Mouse (Mus musculus) fibroblast of lung, adult 2 months (primary cell): ENCODE data around the gene Atf2.
"Not testable (repeated sequence)": the region's sequence is repeated elsewhere in the genome, so short reads cannot be mapped to it uniquely, and the experiment has no call there.

Experiments used
- DNase-seq: peaks from one replicate; pipeline ENCODE4 v3.0.0-alpha.2; 2011; ENCODE audit warnings: low read depth

The Atf2 gene

DNA sequence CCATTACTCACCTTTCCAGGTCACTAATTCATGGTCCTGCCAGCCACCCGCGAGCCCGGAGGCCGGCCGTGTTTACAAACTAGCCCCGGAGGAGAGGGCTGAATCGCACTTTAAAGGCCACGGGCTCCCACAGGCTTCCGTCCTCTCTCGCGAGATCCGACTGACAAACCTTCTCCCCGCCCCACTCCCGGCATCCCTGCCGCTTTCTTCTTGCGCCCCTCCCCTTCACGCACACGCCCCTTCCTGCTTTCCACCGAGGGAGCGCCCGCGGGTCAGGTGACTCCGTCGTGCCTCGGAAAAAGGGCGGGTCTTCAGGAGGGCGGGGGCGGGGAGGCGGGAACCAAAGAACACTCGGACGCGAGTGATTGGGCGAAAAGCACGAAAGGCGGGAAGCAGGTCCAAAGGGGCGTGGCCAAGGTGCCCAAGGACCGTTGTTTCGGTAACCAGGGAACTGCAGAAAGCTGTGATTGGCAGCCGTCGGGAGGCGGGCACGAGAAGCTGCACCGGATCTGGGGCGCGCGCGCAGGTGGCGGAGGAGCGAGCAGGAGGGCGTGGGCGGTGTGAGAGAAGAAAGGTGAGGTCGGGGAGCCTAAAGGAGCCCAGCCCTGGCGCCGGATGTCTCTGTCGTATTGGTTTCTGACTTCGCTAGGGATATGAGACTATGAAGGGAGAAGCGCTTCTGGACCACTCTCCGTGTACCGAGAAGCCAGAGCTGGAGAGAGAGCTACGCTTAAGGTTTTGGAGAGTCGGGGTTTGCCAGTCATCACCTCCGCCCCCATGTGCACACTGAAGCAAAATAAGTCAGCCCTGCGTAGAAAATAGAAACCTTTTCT is at the start of gene Atf2:
Gene Atf2, minus strand, starts transcription at position 176 of the 833 bp plus-strand sequence.
- DNase-seq: peak; percentile 96

DNA sequence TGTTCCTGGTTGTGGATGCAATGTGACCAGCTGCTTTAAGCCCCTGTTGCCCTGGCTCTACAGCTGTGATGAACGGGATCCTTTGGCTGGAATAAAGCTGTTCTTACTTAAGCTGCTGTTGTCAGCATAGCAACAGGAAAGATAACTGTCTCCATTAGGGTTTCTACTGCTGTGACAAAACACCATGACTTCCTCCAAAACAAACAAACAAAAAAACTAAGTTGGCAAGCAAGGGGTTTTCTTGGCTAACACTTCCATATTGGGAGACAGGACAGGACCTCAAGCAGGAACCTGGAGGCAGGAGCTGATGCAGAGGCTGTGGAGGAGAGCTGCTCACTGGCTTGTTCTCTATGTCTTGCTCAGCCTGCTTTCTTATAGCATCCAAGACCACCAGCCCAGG is 48.8 kb upstream of the Atf2 start:
- DNase-seq: no peak

DNA sequence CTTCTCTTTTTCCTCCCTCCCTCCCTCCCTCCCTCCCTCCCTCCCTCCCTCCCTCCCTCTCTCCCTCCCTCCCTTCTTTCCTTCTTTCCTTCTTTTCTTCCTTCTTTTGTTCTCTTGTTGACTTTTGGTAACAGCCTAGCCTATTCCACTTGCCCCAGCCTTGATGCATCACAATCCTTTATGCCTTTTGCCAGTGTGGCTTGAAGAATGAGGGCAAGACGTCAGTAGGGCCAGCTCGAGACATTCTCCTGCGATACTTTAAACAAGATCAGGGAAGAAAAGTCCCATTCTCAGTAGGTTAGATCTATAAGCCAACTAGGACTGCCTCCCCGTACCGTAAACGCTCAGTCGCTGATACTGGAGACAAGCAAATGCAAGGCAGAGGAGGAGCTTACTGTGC is 48.0 kb upstream of the Atf2 start:
- no peak for DNase-seq

DNA sequence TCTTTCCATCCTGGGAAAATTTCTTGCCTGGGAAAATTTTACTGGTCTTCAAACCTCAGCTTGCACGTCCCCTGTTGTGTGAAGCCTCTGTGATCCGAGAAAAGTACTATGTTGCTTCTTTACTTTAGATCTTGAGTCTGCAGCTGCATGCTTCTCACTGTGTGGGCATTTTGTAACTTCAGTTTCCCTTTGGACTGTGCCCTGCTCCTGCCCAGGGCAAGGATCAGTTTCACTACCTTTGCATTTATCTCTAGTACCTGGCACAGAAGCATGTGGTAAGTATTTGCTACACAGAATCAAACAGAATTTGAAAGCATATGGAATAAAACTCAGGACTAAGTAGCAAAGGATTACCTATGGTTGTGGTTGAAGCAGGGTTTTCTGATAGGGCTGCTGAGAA is 46.5 kb upstream of the Atf2 start:
- no peak for DNase-seq

DNA sequence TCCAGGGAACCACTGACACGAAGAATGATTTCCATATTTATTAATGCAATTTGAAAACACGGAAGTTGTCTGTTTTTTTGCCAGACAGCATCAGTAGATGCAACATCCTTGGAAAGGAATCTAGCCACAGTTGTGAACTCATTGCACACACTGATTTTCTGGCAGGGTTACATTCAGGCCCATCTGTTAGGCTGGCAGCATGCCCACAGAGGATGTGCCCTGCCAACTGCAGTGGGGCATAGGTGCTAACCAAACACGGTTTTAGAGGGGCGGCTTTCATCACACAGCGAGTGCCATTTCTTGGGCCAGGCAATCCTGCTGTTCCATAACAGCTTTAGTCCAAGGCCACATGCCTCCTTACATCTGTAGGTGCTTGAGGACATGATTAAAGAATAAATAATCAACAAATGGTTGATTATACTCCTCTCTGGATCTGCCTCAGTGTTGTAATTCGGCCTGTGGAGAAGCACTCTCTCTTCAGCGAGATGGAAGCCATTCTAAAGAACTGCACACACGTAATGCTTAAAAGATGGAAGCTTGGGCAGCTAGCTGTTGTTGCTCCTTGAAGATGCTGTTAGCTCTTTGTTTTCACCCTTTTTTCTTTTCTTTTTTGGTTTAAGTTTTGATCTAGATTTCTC is 40.4 kb upstream of the Atf2 start:
- DNase-seq: no peak

DNA sequence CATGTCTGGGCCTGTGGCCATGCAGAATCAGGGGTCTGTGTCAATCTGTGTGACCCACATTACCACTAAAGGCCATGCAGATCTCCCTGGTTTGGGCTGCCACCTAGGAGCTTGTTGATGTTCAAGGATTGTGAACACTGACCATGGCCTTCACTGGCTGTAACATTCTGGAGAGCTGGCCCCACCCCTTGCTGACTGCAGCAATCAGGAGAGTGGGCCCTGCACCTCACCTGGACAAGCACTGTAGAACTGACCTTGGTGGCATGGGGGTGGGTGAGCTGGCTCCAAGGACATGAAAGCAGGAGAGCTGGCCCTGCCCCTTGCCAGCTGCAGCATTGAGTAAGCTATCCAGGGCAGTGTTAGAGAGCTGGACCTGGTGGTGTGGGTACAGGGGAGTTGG is 35.3 kb upstream of the Atf2 start:
- no peak for DNase-seq

DNA sequence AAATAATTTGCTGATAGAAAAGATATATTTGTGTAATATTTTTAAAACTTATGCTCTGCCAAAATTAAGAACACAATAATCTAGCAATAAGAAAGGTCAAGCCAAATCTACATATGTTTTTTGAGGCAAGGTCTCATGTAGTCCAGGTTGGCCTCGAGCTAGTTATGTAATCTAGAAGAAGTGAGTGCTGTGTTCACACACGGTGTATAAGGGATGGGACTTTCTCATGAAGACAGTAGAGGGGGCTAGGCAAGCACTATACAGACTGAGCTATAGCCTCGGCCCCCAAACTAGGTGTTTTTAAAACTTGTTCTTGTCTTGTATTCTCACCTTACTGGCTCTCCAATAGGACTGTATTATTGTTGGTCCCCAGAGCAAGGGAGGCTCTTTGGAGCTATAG is 33.1 kb upstream of the Atf2 start:
- no peak for DNase-seq

DNA sequence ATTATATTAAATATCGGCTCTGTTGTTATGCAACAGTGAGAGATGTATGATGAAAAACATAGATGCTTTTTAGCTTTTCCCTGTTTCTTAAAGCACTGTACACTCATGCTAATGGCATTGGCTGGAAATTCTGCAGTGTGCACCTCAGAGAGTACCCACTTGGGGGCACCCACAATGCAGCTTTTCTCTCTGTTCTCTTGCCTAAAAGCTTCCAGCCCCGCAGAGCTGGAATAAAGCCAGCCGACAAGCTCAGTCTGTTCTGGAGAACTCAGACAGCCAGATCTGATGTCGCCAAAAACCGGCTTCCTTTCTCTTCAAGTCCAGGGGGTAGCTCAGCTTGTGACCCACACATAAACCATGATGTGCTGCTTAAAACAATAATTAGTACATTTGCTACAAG is 32.6 kb upstream of the Atf2 start:
- peak; percentile 63 for DNase-seq

DNA sequence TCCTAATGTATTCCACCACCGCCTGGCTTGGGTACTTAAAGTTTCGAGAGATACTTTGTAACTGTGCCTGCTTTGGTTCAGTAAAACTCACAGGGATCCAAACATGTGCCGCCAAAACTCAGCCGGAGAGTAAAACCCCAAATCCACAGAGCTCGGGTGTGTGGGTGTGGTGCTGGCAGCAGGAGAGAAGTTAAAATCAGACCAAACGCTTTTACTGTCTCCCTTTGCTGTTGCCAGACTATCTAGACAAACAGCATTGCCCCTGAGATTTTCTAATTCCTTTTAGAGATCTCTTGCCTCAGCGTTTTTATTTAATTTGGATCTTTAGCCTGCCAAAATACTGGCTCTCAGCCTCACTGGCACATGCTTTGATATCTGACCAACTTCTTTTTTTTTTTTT is 27.2 kb upstream of the Atf2 start:
- peak; percentile 19 for DNase-seq

DNA sequence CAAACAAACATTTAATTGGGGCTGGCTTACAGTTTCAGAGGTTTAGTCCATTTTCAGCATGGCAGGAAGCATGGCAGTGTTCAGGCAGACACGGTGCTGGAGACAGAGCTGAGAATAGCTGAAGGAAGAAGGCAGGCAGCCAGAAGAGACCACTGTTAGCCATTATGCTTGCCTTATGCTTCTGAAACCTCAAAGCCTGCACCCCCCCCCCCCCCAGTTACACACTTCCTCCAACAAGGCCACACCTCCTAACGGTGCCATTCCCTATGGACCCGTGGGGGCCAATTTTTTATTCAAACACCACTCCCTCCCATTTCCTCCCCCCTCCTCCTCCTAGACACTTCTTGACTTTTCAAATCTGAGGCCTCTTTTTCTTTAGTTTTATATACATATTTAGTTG is 19.8 kb upstream of the Atf2 start:
- no peak for DNase-seq

DNA sequence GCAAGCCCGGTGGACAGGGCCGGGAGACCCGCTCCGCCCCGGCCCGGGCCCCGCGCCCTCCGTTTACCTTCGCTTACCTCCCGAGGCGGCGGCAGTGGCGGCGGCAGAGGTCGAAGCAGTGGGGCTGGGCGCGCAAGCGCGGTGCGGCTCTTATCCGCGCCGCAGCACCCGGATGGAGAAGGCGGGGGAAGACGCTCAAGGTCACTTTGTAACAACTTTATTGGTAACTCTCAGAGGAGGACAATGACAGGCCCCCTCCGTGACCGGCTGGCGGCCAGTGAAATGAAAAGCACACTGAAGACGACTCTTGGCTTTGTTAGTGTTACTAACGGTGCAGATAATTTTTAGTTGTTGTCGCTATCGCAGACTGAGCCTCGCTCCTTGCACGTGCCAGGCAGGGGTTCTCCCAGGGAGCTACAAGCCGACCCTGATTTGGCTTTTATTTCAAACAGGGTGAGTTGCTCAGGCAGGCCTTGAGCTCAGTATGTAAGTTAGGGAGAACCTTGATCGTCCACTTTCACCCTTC is 18.8 kb upstream of the Atf2 start, which contains the start of gene Atp5g3:
Gene Atp5g3, minus strand, starts transcription at position 152 of the 526 bp plus-strand sequence.
- peak; percentile 73 for DNase-seq

DNA sequence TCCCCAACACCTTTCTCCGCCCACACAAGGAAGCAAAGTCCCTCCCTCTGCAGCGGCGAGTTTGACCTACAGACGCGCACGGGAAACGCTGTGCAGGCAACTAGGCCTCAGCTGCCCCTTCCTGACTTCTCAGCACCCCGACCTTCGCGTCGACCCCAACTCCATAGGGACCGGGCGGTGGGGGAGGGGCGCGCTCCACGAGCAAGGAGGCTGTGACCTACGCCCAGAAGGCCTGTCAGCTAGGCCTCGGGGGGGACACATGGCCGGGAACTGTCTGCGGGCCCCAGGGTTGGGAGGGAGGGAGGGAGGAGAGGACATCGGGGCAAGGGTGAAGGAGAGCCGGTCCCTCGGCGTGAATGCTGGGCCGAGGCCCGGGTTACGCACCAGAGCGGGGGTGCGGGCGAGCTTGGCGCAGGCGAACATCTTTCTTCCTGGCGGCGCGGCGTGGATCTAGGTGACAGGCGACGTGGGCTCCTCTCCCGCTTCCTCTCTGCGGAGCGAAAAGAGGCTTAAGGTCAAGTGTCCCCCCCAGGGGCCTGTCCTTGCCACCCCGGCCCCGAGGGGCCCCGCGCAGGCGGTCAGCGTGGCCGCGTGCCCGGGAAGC is 18.2 kb upstream of the Atf2 start:
- no peak for DNase-seq

DNA sequence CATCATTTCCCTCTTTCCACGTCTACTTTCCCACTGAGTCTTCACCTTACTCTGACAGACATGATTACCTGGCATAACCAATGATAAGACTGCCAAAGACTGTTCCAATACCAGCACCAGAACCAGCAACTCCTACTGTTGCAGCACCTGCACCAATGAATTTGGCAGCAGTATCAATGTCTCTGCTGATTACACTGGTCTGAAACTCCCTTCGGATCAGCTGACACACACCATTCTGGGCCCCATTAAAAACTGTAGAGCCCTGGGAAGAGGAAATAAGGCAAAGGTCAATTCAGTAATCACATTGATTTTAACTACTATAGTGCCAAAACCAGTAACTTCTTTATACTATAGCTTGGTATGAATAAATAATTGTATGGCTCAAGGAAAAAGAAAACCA is 16.7 kb upstream of the Atf2 start:
- no peak for DNase-seq

DNA sequence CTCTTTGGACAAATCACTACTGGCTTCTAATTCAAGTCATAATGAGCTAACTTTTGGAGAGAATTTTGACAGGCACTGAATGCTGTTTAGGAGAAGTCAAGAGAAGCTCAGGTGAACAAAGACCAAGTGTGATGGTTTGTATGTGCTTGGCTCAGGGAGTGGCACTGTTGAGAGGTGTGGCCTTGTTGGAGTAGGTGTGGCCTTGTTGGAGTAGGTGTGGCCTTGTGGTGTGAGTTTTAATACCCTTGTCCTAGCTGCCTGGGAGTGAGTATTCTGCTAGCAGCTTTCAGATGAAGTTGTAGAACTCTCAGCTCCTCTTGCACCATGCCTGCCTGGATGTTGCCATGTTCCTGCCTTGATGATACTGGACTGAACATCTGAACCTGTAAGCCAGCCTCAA is 12.2 kb upstream of the Atf2 start:
- not testable (repeated sequence) for DNase-seq

DNA sequence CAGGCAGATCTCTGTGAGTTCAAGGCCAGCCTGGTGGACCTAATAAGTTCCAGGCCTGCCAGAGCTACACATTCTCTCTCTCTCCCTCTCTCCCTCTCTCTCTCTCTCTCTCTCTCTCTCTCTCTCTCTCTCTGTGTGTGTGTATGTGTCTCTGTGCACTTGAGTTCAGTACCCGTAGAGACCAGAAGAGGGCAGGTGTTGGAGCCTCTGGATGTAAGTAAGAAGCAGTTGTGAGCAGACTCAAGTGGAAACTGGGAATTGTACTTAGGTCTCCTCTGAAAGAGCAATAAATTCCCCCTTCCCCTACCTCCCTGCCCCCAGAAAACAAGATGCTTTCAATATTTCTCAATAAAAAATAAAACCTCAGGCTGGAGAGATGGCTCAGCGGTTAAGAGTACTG is 11.1 kb upstream of the Atf2 start:
- DNase-seq: no peak

DNA sequence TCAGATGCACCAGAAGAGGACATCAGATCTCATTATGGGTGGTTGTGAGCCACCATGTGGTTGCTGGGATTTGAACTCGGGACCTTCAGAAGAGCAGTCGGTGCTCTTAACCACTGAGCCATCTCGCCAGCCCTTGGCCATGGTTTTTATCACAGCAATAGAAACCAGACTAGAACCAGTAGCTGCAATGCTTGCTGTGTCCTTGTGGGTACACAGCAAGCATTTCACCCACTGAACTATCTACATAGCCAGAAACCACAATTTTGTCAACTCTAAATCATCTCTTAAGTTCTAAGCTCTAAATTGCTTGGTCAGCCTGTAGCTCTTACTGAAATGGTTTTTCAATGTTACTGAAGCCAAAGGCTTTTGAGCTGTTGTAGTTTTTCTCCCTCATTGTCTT is 9.9 kb upstream of the Atf2 start:
- not testable (repeated sequence) for DNase-seq

DNA sequence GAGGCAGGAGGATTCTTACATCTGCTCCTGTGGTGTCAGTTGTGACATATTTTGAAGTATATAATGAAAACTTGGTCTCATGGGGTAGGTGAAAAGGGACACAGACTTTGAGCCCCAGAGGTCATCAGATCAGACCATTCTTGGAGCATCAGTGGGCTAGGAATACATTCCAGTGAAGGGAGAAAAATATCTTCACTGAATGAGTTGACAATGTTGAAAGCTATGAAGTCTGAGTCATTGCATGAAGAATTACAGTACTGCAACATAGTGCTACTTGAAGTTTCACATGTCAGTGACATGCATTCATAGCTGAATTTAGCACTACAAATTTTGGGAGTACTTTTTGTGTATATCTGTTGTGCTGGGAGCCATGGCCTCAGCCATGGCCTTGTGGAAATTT is 8.7 kb upstream of the Atf2 start:
- no peak for DNase-seq

DNA sequence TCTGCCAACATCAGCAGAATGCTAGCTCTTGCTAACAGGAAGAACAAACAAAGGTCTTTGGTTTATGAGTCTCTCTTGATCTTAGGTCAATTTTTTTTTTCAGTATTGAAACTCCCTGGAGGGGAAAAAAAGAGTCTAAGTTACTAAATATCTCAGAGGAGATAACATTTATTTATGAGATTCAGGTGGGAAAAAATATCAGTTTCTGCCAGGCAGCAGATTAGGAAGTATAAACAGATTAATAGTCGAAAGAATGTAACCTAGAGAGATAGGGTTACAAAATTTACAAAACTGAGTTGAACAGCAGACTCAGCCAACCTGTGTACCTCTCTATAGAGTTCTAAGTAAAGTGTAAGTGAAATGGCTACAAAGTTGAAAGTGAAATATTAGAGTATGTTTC is 7.9 kb upstream of the Atf2 start:
- DNase-seq: no peak

DNA sequence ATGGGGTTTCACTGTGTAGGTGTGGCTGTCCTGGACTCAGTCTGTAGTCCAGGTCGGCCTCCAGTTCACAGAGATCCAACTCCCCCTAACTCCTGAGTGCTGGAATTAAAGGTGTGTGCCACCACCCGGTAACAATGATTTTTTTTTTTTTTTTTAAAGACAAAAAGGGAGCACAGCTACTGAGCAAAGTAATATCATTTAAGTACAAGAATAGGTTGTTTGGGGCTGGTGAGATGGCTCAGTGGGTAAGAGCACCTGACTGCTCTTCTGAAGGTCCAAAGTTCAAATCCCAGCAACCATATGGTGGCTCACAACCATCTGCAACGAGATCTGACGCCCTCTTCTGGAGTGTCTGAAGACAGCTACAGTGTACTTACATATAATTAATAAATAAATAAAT is 4.5 kb upstream of the Atf2 start:
- not testable (repeated sequence) for DNase-seq

DNA sequence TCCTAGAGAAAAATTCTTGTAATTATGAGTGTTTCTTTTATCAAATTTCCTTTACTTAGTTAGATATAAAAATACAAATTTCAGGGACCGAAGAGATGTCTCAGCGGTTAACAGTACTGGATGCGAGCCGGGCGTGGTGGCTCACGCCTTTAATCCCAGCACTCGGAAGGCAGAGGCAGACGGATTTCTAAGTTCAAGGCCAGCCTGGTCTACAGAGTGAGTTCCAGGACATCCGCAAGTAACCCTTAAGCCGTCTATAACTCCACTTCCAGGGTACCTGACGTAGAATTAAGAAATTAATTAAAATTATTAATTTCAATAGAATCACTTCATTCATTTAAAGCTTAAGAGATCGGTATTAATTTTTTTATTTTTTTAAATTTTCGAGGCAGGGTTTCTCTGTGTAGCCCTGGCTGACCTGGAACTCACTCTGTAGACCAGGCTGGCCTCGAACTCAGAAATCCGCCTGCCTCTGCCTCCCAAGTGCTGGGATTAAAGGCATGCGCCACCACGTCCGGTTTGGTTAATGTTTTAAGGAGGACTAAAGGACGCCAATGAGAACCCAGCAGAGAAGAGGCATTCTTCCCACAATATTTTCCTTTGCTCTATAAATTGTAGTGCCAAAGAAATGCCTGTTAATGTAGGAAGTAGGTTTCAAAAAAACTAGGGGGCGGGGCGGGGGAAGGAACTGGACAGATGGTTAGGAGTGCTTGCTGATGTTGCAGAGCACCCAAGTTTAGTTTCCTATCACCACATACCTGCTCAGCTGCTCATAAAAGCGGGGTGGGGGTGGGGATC is 1.2 kb upstream of the Atf2 start:
- DNase-seq: no peak

DNA sequence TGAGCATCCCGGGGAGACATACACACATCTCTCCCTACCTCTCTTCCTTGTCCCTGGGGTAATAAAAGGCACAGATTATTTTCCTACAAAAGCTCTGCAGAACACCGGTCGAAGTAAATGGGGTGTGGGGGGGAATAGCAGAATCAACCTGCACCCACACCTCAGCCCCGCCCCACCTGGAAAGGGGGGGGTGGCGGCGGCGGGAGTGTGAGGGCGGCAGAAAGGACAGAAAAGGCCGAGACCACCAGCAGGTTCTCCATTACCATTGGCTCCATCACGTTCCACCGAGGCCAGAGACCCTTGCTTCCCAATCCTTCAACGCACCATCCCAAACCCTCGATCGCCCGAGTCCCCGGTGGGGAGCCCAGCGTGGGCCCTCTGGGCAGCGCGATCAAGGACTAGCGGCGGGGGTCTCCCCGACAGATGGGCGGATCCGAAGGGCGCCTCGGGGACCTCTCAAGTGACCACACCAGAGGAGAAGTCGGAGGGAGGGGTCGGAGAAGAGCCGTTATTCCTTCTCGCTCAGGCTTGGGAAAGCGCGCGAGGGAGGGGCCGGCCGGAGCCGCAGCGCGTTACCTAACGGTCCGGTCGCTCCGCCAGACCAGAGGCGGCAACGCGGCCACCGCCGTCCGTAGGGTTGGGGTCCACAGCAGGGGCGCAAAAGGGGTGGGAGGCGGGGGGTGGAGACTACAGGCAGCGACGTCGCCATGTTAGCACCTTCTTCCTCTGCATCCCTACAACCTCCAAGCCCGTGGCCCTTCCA is 557 bp downstream of the Atf2 start:
- no peak for DNase-seq
